Mouse (Mus musculus) heart, embryonic 10.5 days (tissue): ENCODE measurements around the gene Ptprf. TPM values are rescaled to one million over a fixed set of nuclear protein-coding genes. Genes with fewer than 3 reads are reported as not detected.

Experiments
- DNase-seq: peaks from one replicate; pipeline ENCODE4 v3.0.0-alpha.2; 2017; ENCODE audit warnings: low spot score
- H3K27ac ChIP-seq: fragments of 300-500 bp; sonication (generic); 2 replicates; pipeline ENCODE4 v1.5.1; 2016; ENCODE audit warnings: mild to moderate bottlenecking
- H3K27me3 ChIP-seq: fragments of 300-500 bp; sonication (generic); 2 replicates; pipeline ENCODE4 v1.6.1; 2016; ENCODE audit warnings: mild to moderate bottlenecking; ENCODE audit not compliant: poor library complexity, insufficient read depth, severe bottlenecking
- H3K36me3 ChIP-seq: fragments of 300-500 bp; sonication (generic); 2 replicates; pipeline ENCODE4 v1.6.1; 2016; ENCODE audit warnings: mild to moderate bottlenecking, moderate library complexity
- H3K4me1 ChIP-seq: fragments of 300-500 bp; sonication (generic); 2 replicates; pipeline ENCODE4 v1.6.1; 2016; ENCODE audit warnings: mild to moderate bottlenecking
- H3K4me3 ChIP-seq: fragments of 300-500 bp; sonication (generic); 2 replicates; pipeline ENCODE4 v1.5.1; 2016; ENCODE audit warnings: mild to moderate bottlenecking, moderate library complexity
- H3K9me3 ChIP-seq: fragments of 300-500 bp; sonication (generic); 2 replicates; pipeline ENCODE4 v1.6.1; 2016; ENCODE audit warnings: mild to moderate bottlenecking, moderate library complexity
- WGBS: fragments of 180-500 bp; shearing (Covaris S2); methylation state at CpG from one replicate; pipeline ENCODE4 v1.1.7; 2016; 5-methylcytosine and 5-hydroxymethylcytosine counted together
- polyA plus RNA-seq: library from polyadenylated mRNA; unstranded; fragments of >200 nt; fragmentation: Nextera tagmentation; extraction: Ambion mirVana; gene quantifications from 2 replicates; pipeline ENCODE4 v1.2.1, GENCODE M21; 2016

The Ptprf gene
- polyA plus RNA-seq: 43.8 and 59.3 TPM in 2 replicates

DNA sequence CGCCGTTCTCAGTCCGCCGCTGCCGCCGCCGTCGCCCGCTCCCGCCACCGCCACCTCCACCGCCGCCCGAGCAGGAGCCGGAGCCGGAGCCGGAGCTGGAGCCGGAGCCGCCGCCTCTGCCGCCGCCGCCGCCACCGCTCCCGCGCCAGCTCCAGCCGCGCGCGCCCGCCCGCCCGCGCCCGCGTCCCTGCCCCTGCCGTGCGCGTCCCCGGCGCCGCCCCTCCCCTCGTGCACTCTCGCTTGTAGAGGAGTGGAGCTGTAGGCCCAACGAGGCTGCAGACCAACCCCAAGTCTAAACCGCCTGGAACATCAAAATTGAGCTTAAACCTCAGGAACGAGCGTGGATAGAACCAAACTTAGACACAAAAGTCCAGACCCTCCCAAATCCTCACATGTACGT, at the start of gene Ptprf:
Ptprf (minus strand) TSS at position 175 of the 400 bp plus-strand sequence.
- no peaks in the 10 kb centered on the region for H3K9me3 ChIP-seq
- no peak for DNase-seq
- peaks cover 10% of the 10 kb centered on the region for H3K27me3 ChIP-seq
- H3K36me3 ChIP-seq: peaks cover 12% of the 10 kb centered on the region
- H3K4me3 ChIP-seq: peak within 1 kb of the TSS; percentile 94
- peaks cover 54% of the 10 kb centered on the region for H3K4me1 ChIP-seq
- H3K27ac ChIP-seq: peak within 1 kb of the TSS; percentile 96
- 3% methylated on average over 45 of the region's 50 CpGs for WGBS

DNA sequence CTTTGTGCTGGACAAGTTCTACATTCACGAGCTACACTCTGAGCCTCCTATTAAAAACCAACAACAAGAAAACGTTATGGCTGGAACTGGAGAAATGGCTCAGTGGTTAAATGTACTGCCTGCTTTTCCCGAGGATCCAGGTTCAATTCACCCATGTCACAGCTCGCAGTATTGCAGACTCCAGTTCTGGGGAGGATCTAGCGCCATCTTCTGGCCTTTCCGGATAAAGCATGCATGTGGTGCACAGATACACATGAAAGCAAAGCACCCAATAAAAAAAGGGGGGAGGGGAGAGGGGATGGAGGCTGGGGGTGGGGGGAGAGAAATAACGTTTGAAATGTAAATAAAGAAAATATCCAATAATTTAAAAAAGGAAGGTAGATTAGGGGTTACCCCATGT, 45.5 kb upstream of the Ptprf start:
- H3K4me1 ChIP-seq: no peaks in the 10 kb centered on the region
- no peak for DNase-seq
- no peak overlapping the region for H3K27ac ChIP-seq
- 18% methylated on average over 7 of the region's 7 CpGs for WGBS
- no peaks in the 10 kb centered on the region for H3K36me3 ChIP-seq
- no peaks in the 10 kb centered on the region for H3K9me3 ChIP-seq
- no peak overlapping the region for H3K4me3 ChIP-seq
- 0 out of 2 replicates have a peak, but pooled peaks cover 11% of the 10 kb centered on the region for H3K27me3 ChIP-seq

DNA sequence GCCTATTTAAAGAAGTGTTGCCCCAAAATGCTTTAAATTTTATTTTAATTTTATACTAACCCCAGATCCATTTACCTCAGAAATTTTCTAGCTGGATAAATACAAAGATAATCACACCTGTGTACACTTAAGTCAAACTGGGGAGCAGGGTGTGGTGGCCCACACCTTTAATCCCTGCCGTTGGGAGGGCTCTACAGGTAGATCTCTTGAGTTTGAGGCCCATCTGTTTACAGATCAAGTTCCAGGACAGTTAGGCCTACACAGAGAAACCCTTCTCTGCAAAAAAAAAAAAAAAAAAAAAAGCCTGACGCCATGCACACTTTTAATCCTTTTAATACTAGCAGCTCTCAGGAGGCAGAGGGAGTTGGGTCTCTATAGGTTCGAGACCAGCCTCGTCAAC, 44.8 kb upstream of the Ptprf start:
- Histone ChIP-seq H3K9me3 (no peaks in the 10 kb centered on the region), H3K27ac (no peak overlapping the region), H3K36me3 (no peaks in the 10 kb centered on the region), H3K4me1 (no peaks in the 10 kb centered on the region), H3K27me3 (0 out of 2 replicates have a peak, but pooled peaks cover 11% of the 10 kb centered on the region), H3K4me3 (no peak overlapping the region)
- 76% methylated on average over 4 of the region's 4 CpGs for WGBS
- DNase-seq: no peak

DNA sequence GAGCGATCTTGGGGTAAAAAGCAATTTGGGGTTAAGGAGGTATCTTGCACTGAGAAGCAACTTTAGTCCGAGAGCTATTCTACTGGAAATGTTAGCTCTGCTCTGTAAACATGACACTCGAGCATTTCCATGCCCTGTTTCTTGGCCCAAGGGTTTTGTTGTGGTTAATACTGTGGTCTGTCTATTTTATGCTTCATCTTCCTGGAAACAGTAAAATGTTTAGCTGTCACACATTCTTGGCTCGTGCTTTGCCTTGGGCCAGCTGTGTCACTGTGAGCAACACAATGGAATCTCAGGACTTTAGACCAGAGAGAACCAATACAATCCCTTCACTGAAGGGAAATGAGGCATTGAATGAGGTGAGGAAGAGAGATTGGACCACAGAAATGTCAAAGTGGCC, 40.6 kb upstream of the Ptprf start:
- WGBS: 64% methylated on average over 4 of the region's 4 CpGs
- H3K27ac ChIP-seq: no peak overlapping the region
- DNase-seq: no peak
- no peaks in the 10 kb centered on the region for H3K27me3 ChIP-seq
- no peaks in the 10 kb centered on the region for H3K36me3 ChIP-seq
- H3K4me3 ChIP-seq: no peak overlapping the region
- H3K9me3 ChIP-seq: no peaks in the 10 kb centered on the region
- H3K4me1 ChIP-seq: no peaks in the 10 kb centered on the region

DNA sequence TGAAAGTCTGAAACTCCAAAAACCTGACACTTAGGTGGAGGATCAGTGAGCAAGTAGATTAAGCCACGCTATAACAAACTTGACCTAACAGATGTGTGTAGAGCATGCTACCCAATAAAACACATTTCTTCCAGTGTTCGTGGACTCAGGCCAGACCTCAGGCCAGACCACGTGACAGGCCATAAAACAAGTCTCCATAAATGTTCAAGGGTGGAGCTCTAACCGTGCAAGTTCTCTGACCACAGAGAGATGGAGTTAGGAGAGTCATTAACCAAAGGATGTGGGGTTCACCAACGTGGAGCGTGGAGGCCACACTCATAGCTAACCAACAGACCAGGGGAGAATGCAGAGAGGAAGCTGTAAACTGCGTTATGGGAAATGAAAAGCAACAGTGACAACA, 35.3 kb upstream of the Ptprf start:
- no peak for DNase-seq
- WGBS: 73% methylated on average over 7 of the region's 7 CpGs

DNA sequence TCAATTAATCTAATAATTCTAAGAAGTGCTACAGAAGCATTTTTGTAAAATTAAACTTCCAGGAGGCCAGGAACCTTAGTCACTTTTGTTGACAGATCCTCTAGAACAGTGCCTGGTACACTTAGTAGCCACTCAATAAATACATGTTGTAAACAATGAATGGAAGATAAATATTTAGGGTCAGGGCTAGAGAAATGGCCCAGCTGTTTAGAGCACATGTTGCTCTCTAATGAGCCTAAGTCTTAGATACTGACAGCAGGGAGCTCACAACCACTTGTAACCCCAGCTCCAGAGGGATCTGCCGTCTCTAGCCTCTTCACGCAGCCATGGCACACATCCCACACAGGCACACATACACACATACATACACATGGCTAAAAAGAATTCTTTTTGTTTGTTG, 29.4 kb upstream of the Ptprf start:
- Histone ChIP-seq H3K4me3 (no peak overlapping the region), H3K4me1 (peaks cover 9% of the 10 kb centered on the region), H3K36me3 (no peaks in the 10 kb centered on the region), H3K27me3 (no peaks in the 10 kb centered on the region), H3K27ac (no peak overlapping the region), H3K9me3 (no peaks in the 10 kb centered on the region)
- 87% methylated on average over 2 of the region's 2 CpGs for whole genome bisulfite sequencing
- no peak for DNase-seq

More for the DNA sequence above, 35.3 kb upstream of the Ptprf start:
- Histone ChIP-seq H3K4me3 (no peak overlapping the region), H3K27me3 (no peaks in the 10 kb centered on the region), H3K9me3 (no peaks in the 10 kb centered on the region), H3K27ac (no peak overlapping the region), H3K36me3 (no peaks in the 10 kb centered on the region), H3K4me1 (no peaks in the 10 kb centered on the region)

DNA sequence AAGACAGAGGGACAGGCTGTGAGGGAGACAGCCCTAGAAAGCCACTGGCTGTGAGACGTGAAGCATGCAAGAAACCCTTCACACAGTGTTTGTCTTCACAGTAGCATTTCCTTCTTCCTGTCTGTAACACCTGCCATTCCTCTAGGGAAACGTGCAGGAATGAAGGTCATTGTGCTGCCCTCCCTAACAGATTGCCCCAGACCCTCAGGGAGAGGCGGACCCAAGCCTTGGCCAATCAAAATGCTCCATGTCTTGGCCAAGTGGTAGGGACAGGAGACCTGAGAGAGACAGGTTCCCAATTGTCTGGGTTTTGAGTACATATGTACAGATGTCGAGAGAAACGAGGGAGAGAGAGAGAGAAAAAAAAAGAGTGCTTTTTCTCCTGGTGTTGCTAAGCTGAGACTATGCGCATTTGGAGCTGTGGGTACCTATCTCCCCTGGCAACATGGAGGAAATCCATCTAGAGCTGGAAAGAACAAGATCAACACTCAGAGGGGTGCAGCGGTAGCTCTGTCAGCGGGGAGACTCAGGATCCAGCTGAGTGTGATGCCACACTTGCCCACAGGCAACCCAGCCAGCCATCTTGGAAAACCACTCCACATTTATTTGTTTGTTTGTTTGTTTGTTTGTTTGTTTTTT, 28.6 kb upstream of the Ptprf start:
- 23% methylated on average over 8 of the region's 8 CpGs for WGBS
- Histone ChIP-seq H3K27ac (peak overlapping the region; percentile 52; the same call in 1 of the 2 replicates), H3K27me3 (no peaks in the 10 kb centered on the region), H3K4me1 (peaks cover 17% of the 10 kb centered on the region), H3K4me3 (peak overlapping the region; percentile 31; the same call in 1 of the 2 replicates), H3K36me3 (no peaks in the 10 kb centered on the region), H3K9me3 (no peaks in the 10 kb centered on the region)
- DNase-seq: no peak

DNA sequence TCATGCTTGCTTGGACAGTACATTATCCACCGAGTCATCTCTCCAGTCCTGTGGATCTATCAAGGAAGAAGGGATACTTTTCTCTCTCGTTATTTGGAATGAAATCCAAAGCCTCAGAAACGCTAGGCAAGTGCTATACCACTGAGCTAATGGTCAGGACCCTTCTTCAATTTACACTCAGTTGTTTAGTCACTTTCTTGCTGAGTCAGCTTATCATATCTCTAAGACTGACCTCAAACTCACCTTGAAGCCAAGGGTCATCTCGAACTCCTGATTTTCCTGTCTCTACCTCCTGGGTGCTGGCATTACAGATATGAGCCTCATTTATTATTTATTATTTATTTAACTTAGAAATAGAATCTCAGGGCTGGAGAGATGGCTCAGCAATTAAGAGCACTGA, 25.5 kb upstream of the Ptprf start:
- Histone ChIP-seq H3K4me1 (peaks cover 18% of the 10 kb centered on the region), H3K27ac (no peak overlapping the region), H3K27me3 (no peaks in the 10 kb centered on the region; the same call in 1 of the 2 replicates), H3K4me3 (no peak overlapping the region), H3K9me3 (no peaks in the 10 kb centered on the region), H3K36me3 (no peaks in the 10 kb centered on the region)
- DNase-seq: no peak
- 73% methylated on average over 4 of the region's 4 CpGs for WGBS

DNA sequence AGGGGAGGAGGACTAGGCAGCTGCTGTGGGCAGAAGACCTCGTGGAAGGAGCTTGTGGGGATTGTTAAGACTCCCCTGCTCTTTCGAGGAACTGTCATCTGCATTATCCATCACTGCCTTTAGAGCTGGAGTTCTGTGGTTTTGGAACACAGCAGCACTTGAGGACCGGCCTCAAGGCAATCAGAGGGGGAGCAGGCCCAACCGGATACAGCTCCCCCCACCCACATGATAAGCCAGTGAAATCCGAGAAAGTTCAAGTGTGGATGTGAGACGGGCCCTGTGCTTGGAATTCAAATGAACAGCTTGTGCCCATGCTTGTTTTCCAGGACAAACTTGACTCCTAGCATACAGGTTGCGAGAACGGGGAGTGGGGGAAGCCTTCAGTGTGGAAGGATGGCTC, 24.1 kb upstream of the Ptprf start:
- Histone ChIP-seq H3K36me3 (no peaks in the 10 kb centered on the region), H3K4me3 (no peak overlapping the region), H3K9me3 (no peaks in the 10 kb centered on the region), H3K27me3 (no peaks in the 10 kb centered on the region; the same call in 1 of the 2 replicates), H3K4me1 (peaks cover 18% of the 10 kb centered on the region), H3K27ac (0 out of 2 replicates have a peak overlapping the region, but pooled peaks have one; percentile 16)
- no peak for DNase-seq
- 20% methylated on average over 8 of the region's 8 CpGs for WGBS

DNA sequence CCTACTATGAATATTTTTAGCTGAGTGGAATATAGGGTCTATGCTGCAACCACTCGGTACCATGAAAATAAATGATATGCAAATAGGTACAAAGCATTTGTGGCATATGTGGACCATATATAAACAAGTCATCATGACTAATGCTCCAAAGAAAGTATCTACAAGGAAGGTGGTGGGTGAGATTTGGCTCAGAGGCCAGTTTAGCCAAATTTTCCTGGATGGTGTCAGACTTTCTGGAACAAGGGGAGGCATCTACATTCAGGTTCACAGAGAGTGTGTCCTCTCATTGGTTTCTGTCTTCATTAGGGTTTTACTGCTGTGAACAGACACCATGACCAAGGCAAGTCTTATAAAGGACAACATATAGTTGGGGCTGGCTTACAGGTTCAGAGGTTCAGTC, 19.3 kb upstream of the Ptprf start:
- H3K9me3 ChIP-seq: no peaks in the 10 kb centered on the region
- WGBS: 86% methylated on average over 1 of the region's 1 CpGs
- no peak overlapping the region for H3K4me3 ChIP-seq
- H3K27me3 ChIP-seq: no peaks in the 10 kb centered on the region; the same call in 1 of the 2 replicates
- DNase-seq: no peak
- no peak overlapping the region for H3K27ac ChIP-seq
- H3K4me1 ChIP-seq: peaks cover 8% of the 10 kb centered on the region
- H3K36me3 ChIP-seq: no peaks in the 10 kb centered on the region

DNA sequence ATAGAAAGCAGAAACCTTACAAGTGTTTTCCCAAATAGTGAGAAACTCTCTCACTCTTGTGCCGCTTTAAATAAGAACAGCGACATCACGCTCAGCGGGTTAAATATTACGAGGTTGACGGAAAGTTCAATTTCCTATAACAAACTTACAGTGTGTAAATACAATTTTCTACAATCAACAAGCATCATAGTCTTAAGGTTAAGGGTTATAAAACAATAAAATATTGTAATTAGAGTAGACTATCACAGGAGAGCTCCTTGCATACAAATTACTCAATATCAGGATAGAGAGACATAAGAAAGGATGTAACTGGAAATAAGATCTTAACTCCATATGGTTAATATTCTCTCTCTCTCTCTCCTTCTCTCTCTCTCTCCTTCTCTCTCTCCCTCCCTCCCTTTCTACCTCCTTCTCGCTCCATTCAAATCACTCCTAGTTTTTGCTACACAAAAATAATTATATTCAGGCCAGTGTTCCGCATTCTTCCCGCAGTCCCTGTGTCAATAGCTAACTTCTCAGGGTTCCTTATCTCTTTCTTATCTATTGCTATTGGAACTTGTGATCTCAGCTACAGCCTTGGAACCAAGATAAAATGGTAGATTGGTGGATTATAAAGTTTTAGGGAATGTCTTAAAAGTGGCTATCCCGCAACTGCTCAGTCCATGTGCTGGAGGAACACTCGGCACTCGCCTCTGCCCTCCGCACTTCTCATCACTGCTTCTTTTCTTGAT, 16.5 kb upstream of the Ptprf start:
- H3K27me3 ChIP-seq: no peaks in the 10 kb centered on the region; the same call in 1 of the 2 replicates
- no peaks in the 10 kb centered on the region for H3K36me3 ChIP-seq
- no peaks in the 10 kb centered on the region for H3K9me3 ChIP-seq
- H3K4me1 ChIP-seq: no peaks in the 10 kb centered on the region
- H3K4me3 ChIP-seq: no peak overlapping the region
- WGBS: 84% methylated on average over 13 of the region's 13 CpGs
- H3K27ac ChIP-seq: no peak overlapping the region
- no peak for DNase-seq

DNA sequence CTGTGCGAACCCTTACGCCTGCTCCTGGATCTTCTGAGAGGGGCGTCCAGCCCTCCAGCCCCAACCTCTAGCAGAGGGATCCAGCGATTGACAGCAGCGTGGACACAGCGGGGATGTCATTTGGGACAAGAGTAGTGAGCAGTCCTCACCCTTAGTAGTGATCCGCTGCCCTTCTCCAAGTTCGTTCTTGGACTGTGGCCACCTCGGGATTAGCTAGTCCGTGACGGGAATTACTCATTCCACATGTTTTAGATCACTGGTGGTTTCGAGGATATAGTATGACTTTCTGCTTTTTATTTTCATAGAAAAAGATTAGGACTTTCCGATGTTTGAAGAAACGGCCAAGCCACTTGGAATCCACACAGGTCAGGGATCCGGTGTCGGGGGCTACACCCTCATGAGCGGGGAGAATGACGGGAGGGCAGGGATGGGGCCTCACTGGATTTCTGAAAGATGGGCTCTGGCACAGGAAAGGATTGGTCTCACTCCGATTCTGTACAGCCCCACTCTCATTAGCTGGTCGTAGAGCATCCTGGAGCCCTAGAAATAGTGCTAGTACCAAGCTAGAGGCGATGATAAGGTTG, 15.0 kb upstream of the Ptprf start:
- no peaks in the 10 kb centered on the region for H3K4me1 ChIP-seq
- no peak for DNase-seq
- no peak overlapping the region for H3K4me3 ChIP-seq
- 80% methylated on average over 21 of the region's 21 CpGs for WGBS
- H3K9me3 ChIP-seq: no peaks in the 10 kb centered on the region
- no peaks in the 10 kb centered on the region for H3K36me3 ChIP-seq
- H3K27ac ChIP-seq: no peak overlapping the region
- H3K27me3 ChIP-seq: no peaks in the 10 kb centered on the region

DNA sequence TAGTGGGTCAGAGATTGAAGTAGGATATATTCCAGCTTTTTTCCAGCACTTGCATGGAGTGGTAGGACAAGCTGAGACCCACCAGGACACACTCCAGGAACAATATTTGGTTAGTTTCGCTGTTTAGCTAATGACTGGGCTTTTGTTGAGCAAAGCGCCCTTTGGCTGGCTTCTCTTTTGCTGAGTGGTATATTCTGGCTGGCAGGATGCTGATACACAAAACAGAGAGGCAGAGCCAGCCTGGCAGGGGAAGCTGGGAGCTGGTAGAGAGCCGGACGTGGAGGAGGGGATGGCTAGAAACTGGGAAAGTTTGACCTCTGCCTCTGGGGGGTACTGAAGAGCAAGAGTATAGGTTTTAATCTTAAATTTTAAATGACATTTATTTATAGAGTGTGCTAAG, 13.8 kb upstream of the Ptprf start:
- no peaks in the 10 kb centered on the region for H3K27me3 ChIP-seq
- H3K4me3 ChIP-seq: no peak overlapping the region
- no peaks in the 10 kb centered on the region for H3K9me3 ChIP-seq
- no peaks in the 10 kb centered on the region for H3K4me1 ChIP-seq
- no peak for DNase-seq
- WGBS: 61% methylated on average over 4 of the region's 4 CpGs
- no peaks in the 10 kb centered on the region for H3K36me3 ChIP-seq
- H3K27ac ChIP-seq: no peak overlapping the region
